In genomic region chr14:33319541-33320521, GRCm38 (mm10) we compare ENCODE assay signal across 8 mouse cellular contexts.
DNase-seq lines count a peak whose midpoint lies in the region; ATAC-seq and TF ChIP-seq lines count a peak whose summit lies in the region.

No protein-coding gene starts in this region.

- H3K27ac ChIP-seq in heart, adult 2 months = no peak overlapping the region
- no peak overlapping the region; the same call in 1 of the 2 replicates for H3K27ac ChIP-seq in limb, embryonic 13.5 days
- H3K27ac ChIP-seq in midbrain, embryonic 14.5 days (replicated peaks; ENCODE audit: low read depth, low read length) = no peak overlapping the region
- H3K27ac ChIP-seq in spleen, adult 2 months (ENCODE audit: insufficient read depth, low read length) = peak overlapping the region; percentile 28; the same call in 1 of the 2 replicates

- intact Hi-C loops in heart, adult 2 months (cut with DNase I) = no loop called here

- H3K9ac ChIP-seq in heart, adult 2 months (ENCODE audit: low read depth, low read length) = peak overlapping the region; percentile 76
- peak overlapping the region; percentile 63 for H3K9ac ChIP-seq in limb, embryonic 13.5 days
- peak overlapping the region; percentile 47 for H3K9ac ChIP-seq in midbrain, embryonic 14.5 days (replicated peaks; ENCODE audit: low read length)

- ATAC-seq in erythroblast, adult 5-6 weeks (replicated peaks; ENCODE audit: low FRiP score, poor library complexity, severe bottlenecking) = no peak
- peak; percentile 69 for ATAC-seq in limb, embryonic 13.5 days (ENCODE audit: low FRiP score, low read depth)
- peak; percentile 61 for ATAC-seq in midbrain, embryonic 14.5 days (ENCODE audit: low FRiP score, low TSS enrichment)

- H3K4me3 ChIP-seq in erythroblast, embryonic 14.5 days (replicated peaks) = peak overlapping the region; percentile 54
- H3K4me3 ChIP-seq in heart, adult 2 months = peak overlapping the region; percentile 64
- H3K4me3 ChIP-seq in limb, embryonic 13.5 days = peak overlapping the region; percentile 67
- H3K4me3 ChIP-seq in midbrain, embryonic 14.5 days (replicated peaks; ENCODE audit: low read depth, low read length) = peak overlapping the region; percentile 56
- H3K4me3 ChIP-seq in spleen, adult 2 months (ENCODE audit: extremely low read depth, insufficient read depth, insufficient read length) = peak overlapping the region; percentile 65

- WGBS in heart, adult 2 months = under 1% methylated on average over 106 of the region's 106 CpGs
- WGBS in limb, embryonic 13.5 days = under 1% methylated on average over 106 of the region's 106 CpGs
- under 1% methylated on average over 106 of the region's 106 CpGs for WGBS in midbrain, embryonic 14.5 days
- 1% methylated on average over 104 of the region's 106 CpGs for WGBS in spleen, adult 2 months

- H3K27me3 ChIP-seq in erythroblast, embryonic 14.5 days (ENCODE audit: control insufficient read depth) = peaks cover 51% of the 10 kb centered on the region
- no peaks in the 10 kb centered on the region for H3K27me3 ChIP-seq in heart, adult 2 months (ENCODE audit: control insufficient read depth, insufficient read depth, low read length)
- H3K27me3 ChIP-seq in limb, embryonic 13.5 days = peaks cover 47% of the 10 kb centered on the region
- H3K27me3 ChIP-seq in midbrain, embryonic 14.5 days (ENCODE audit: control insufficient read depth, insufficient read depth, low read length) = peaks cover 22% of the 10 kb centered on the region
- H3K27me3 ChIP-seq in spleen, adult 2 months (ENCODE audit: control insufficient read depth, insufficient read depth, low read length) = peaks cover 13% of the 10 kb centered on the region

- TF ChIP-seq POLR2A in heart, adult 2 months (IDR thresholded peaks at IDR 0.05; ENCODE audit: insufficient read depth, low read depth, low read length) = no peak
- TF ChIP-seq POLR2A in spleen, adult 2 months (IDR thresholded peaks at IDR 0.05; ENCODE audit: low read depth, low read length) = no peak

- H3K4me1 ChIP-seq in erythroblast, embryonic 14.5 days (ENCODE audit: control insufficient read depth) = peaks cover 7% of the 10 kb centered on the region
- H3K4me1 ChIP-seq in heart, adult 2 months (ENCODE audit: control insufficient read depth, insufficient read depth, low read length) = no peaks in the 10 kb centered on the region
- H3K4me1 ChIP-seq in limb, embryonic 13.5 days = peaks cover 23% of the 10 kb centered on the region
- H3K4me1 ChIP-seq in midbrain, embryonic 14.5 days (ENCODE audit: control insufficient read depth, insufficient read depth, low read length) = 0 out of 2 replicates have a peak, but pooled peaks cover 7% of the 10 kb centered on the region
- H3K4me1 ChIP-seq in spleen, adult 2 months (ENCODE audit: control insufficient read depth, insufficient read depth, insufficient read length) = peaks cover 18% of the 10 kb centered on the region

- DNase-seq in embryo, embryonic 9.5 days (ENCODE audit: extremely low spot score) = peak; percentile 83
- peak; percentile 80 to 82 for DNase-seq in heart, adult 2 months
- DNase-seq in kidney, adult 11 months = peak; percentile 66
- peak; percentile 89 for DNase-seq in midbrain, embryonic 14.5 days
- peak in 1 of 2 experiments; percentile 54 for DNase-seq in spleen, adult 2 months (ENCODE audit: low read depth in 1 of 2, low spot score in 2 of 2)

- no peak for TF ChIP-seq EP300 in heart, adult 2 months (IDR thresholded peaks at IDR 0.05; ENCODE audit: insufficient read depth, low read depth, low read length)

- no peaks in the 10 kb centered on the region for H3K79me2 ChIP-seq in heart, adult 2 months (replicated peaks; ENCODE audit: control insufficient read depth, insufficient read depth, low read length)

- H3K36me3 ChIP-seq in erythroblast, embryonic 14.5 days (ENCODE audit: control insufficient read depth) = no peaks in the 10 kb centered on the region
- H3K36me3 ChIP-seq in heart, adult 2 months (ENCODE audit: control insufficient read depth, insufficient read depth, low read length) = no peaks in the 10 kb centered on the region
- no peaks in the 10 kb centered on the region for H3K36me3 ChIP-seq in limb, embryonic 13.5 days
- H3K36me3 ChIP-seq in midbrain, embryonic 14.5 days (ENCODE audit: control insufficient read depth, insufficient read depth, low read length) = no peaks in the 10 kb centered on the region
- H3K36me3 ChIP-seq in spleen, adult 2 months (ENCODE audit: control insufficient read depth, insufficient read depth, low read length) = no peaks in the 10 kb centered on the region

- peak; percentile 97 for TF ChIP-seq CTCF in heart, adult 2 months (IDR thresholded peaks at IDR 0.05)
- TF ChIP-seq CTCF in spleen, adult 2 months (IDR thresholded peaks at IDR 0.05; ENCODE audit: extremely low read depth, insufficient read depth, insufficient read length, insufficient replicate concordance) = peak; percentile 59; the same call in 1 of the 2 replicates

- peak overlapping the region; percentile 98 for H3K4me2 ChIP-seq in limb, embryonic 13.5 days (replicated peaks)
- peak overlapping the region; percentile 98 for H3K4me2 ChIP-seq in midbrain, embryonic 14.5 days (ENCODE audit: low read length)

- H3K9me3 ChIP-seq in erythroblast, embryonic 14.5 days (ENCODE audit: control insufficient read depth, low read length) = no peaks in the 10 kb centered on the region
- H3K9me3 ChIP-seq in limb, embryonic 13.5 days = no peaks in the 10 kb centered on the region
- no peaks in the 10 kb centered on the region for H3K9me3 ChIP-seq in midbrain, embryonic 14.5 days (ENCODE audit: control insufficient read depth, low read length)
